Mouse (Mus musculus) frontal cortex, adult (tissue): ENCODE measurements around the gene 5530401A14Rik.

Source experiments
- ATAC-seq: cut with Nextera tagmentation; 2 replicates; pipeline ENCODE4 v1.9.2; 2017; ENCODE audit warnings: mild to moderate bottlenecking, moderate library complexity, mixed read lengths; ENCODE audit not compliant: low TSS enrichment

The 5530401A14Rik gene

GRCm38 (mm10) chr11:81937516-81937915, 77.0 kb downstream of the 5530401A14Rik start:
- no peak for ATAC-seq

GRCm38 (mm10) chr11:81940988-81941387, 80.5 kb downstream of the 5530401A14Rik start:
- peak; percentile 76; the same call in 1 of the 2 replicates for ATAC-seq

GRCm38 (mm10) chr11:81942167-81942566, 81.7 kb downstream of the 5530401A14Rik start:
- ATAC-seq, result no peak
